Mouse (Mus musculus): ENCODE measurements around the gene Nme2.
"Not testable (repeated sequence)": the region's sequence is repeated elsewhere in the genome, so short reads cannot be mapped to it uniquely, and the experiment has no call there.

GRCm38 (mm10) chr11:93915019-93915418 is 41.0 kb downstream of the Nme2 start:
- TF ChIP-seq POLR2AphosphoS2 (IDR thresholded peaks at IDR 0.05; ENCODE audit: insufficient read length, low read depth); E2F4 (IDR thresholded peaks at IDR 0.05; ENCODE audit: insufficient read depth); TCF3 (IDR thresholded peaks at IDR 0.05; ENCODE audit: insufficient read length, low read depth); POLR2A (IDR thresholded peaks at IDR 0.05; ENCODE audit: insufficient read length, low read depth): not testable (repeated sequence)

Data from myocyte (in vitro differentiated cells).